Mouse (Mus musculus): ENCODE results near the gene Mical3. TPM values are rescaled to one million over a fixed set of nuclear protein-coding genes. Genes with fewer than 3 reads are reported as not detected.

The Mical3 gene
- total RNA-seq, 1 experiment = 30.0 TPM

- no peaks in the 10 kb centered on the region for H3K36me3 ChIP-seq (ENCODE audit: control insufficient read depth, insufficient read depth, low read length, poor library complexity, severe bottlenecking)
- no peak overlapping the region for H3K9ac ChIP-seq (ENCODE audit: insufficient read depth, low read depth, low read length, poor library complexity, severe bottlenecking)
- H3K4me1 ChIP-seq (ENCODE audit: control insufficient read depth in 2 of 2, insufficient read depth in 2 of 2, low read length in 2 of 2, poor library complexity in 1 of 2) = peaks cover 7 to 16% of the 10 kb centered on the region in 2 experiments; a peak in 3 of 4 replicates
- no peak overlapping the region for H3K27ac ChIP-seq (ENCODE audit: insufficient read depth, low read depth, low read length, poor library complexity, severe bottlenecking)
- no peak overlapping the region for H3K4me3 ChIP-seq (ENCODE audit: insufficient read depth in 1 of 2, low read depth in 1 of 2, low read length in 2 of 2, poor library complexity in 1 of 2, severe bottlenecking in 1 of 2)
- TF ChIP-seq CHD2 (IDR thresholded peaks at IDR 0.05; ENCODE audit: low read depth, low read length) (no peak), ZC3H11A (IDR thresholded peaks at IDR 0.05; ENCODE audit: borderline replicate concordance, low read depth, low read length) (no peak), MAFK (IDR thresholded peaks at IDR 0.05; ENCODE audit: insufficient read depth, low read depth, low read length) (no peak), HCFC1 (IDR thresholded peaks at IDR 0.05; ENCODE audit: borderline replicate concordance, insufficient read depth, low read length) (no peak), ZNF384 (IDR thresholded peaks at IDR 0.05; ENCODE audit: low read depth, low read length) (no peak)
- in situ Hi-C loops (cut with MboI; ENCODE audit: low sequenced_read_pairs in 2 of 2, unreplicated experiment in 2 of 2) = no loop called here
- H3K9me3 ChIP-seq (ENCODE audit: control insufficient read depth, insufficient read depth, low read depth, low read length) = no peaks in the 10 kb centered on the region
- no peak for DNase-seq (ENCODE audit: low read depth, low spot score)
Measured at GRCm38 (mm10) chr6:121176731-121177098, 45.9 kb upstream of the Mical3 start.

GRCm38 (mm10) chr6:121176011-121176730 is 45.4 kb upstream of the Mical3 start:
- DNase-seq (ENCODE audit: low read depth, low spot score) = no peak
- H3K4me3 ChIP-seq (ENCODE audit: insufficient read depth in 1 of 2, low read depth in 1 of 2, low read length in 2 of 2, poor library complexity in 1 of 2, severe bottlenecking in 1 of 2) = no peak overlapping the region
- H3K27ac ChIP-seq (ENCODE audit: insufficient read depth, low read depth, low read length, poor library complexity, severe bottlenecking) = no peak overlapping the region
- no peaks in the 10 kb centered on the region for H3K9me3 ChIP-seq (ENCODE audit: control insufficient read depth, insufficient read depth, low read depth, low read length)
- no peak overlapping the region for H3K9ac ChIP-seq (ENCODE audit: insufficient read depth, low read depth, low read length, poor library complexity, severe bottlenecking)
- peaks cover 7 to 16% of the 10 kb centered on the region in 2 experiments; a peak in 3 of 4 replicates for H3K4me1 ChIP-seq (ENCODE audit: control insufficient read depth in 2 of 2, insufficient read depth in 2 of 2, low read length in 2 of 2, poor library complexity in 1 of 2)
- no peaks in the 10 kb centered on the region for H3K36me3 ChIP-seq (ENCODE audit: control insufficient read depth, insufficient read depth, low read length, poor library complexity, severe bottlenecking)
- in situ Hi-C loops (cut with MboI; ENCODE audit: low sequenced_read_pairs in 2 of 2, unreplicated experiment in 2 of 2) = no loop called here
- no peak for TF ChIP-seq ZC3H11A (IDR thresholded peaks at IDR 0.05; ENCODE audit: borderline replicate concordance, low read depth, low read length)
- no peak for TF ChIP-seq ZNF384 (IDR thresholded peaks at IDR 0.05; ENCODE audit: low read depth, low read length)
- no peak for TF ChIP-seq CHD2 (IDR thresholded peaks at IDR 0.05; ENCODE audit: low read depth, low read length)
- no peak for TF ChIP-seq MAFK (IDR thresholded peaks at IDR 0.05; ENCODE audit: insufficient read depth, low read depth, low read length)
- TF ChIP-seq HCFC1 (IDR thresholded peaks at IDR 0.05; ENCODE audit: borderline replicate concordance, insufficient read depth, low read length) = no peak

- no peak for TF ChIP-seq ZNF384 (IDR thresholded peaks at IDR 0.05; ENCODE audit: low read depth, low read length)
- Histone ChIP-seq H3K9ac (ENCODE audit: insufficient read depth, low read depth, low read length, poor library complexity, severe bottlenecking) (no peak overlapping the region), H3K36me3 (ENCODE audit: control insufficient read depth, insufficient read depth, low read length, poor library complexity, severe bottlenecking) (no peaks in the 10 kb centered on the region), H3K27ac (ENCODE audit: insufficient read depth, low read depth, low read length, poor library complexity, severe bottlenecking) (no peak overlapping the region), H3K4me1 (ENCODE audit: control insufficient read depth in 2 of 2, insufficient read depth in 2 of 2, low read length in 2 of 2, poor library complexity in 1 of 2) (peaks cover 7 to 16% of the 10 kb centered on the region in 2 experiments; a peak in 3 of 4 replicates), H3K4me3 (ENCODE audit: insufficient read depth in 1 of 2, low read depth in 1 of 2, low read length in 2 of 2, poor library complexity in 1 of 2, severe bottlenecking in 1 of 2) (no peak overlapping the region), H3K9me3 (ENCODE audit: control insufficient read depth, insufficient read depth, low read depth, low read length) (no peaks in the 10 kb centered on the region)
- no peak for DNase-seq (ENCODE audit: low read depth, low spot score)
- in situ Hi-C loops (cut with MboI; ENCODE audit: low sequenced_read_pairs in 2 of 2, unreplicated experiment in 2 of 2) = no loop called here
Measured at GRCm38 (mm10) chr6:121174761-121175160, 44.0 kb upstream of the Mical3 start.

GRCm38 (mm10) chr6:121173471-121173870 is 42.7 kb upstream of the Mical3 start:
- DNase-seq (ENCODE audit: low read depth, low spot score) = no peak
- no peak overlapping the region for H3K4me3 ChIP-seq (ENCODE audit: insufficient read depth in 1 of 2, low read depth in 1 of 2, low read length in 2 of 2, poor library complexity in 1 of 2, severe bottlenecking in 1 of 2)
- H3K27ac ChIP-seq (ENCODE audit: insufficient read depth, low read depth, low read length, poor library complexity, severe bottlenecking) = no peak overlapping the region
- no peaks in the 10 kb centered on the region for H3K36me3 ChIP-seq (ENCODE audit: control insufficient read depth, insufficient read depth, low read length, poor library complexity, severe bottlenecking)
- H3K9ac ChIP-seq (ENCODE audit: insufficient read depth, low read depth, low read length, poor library complexity, severe bottlenecking) = no peak overlapping the region
- H3K9me3 ChIP-seq (ENCODE audit: control insufficient read depth, insufficient read depth, low read depth, low read length) = no peaks in the 10 kb centered on the region
- no peak for TF ChIP-seq MAFK (IDR thresholded peaks at IDR 0.05; ENCODE audit: insufficient read depth, low read depth, low read length)
- no peak for TF ChIP-seq CHD2 (IDR thresholded peaks at IDR 0.05; ENCODE audit: low read depth, low read length)
- no peak for TF ChIP-seq ZNF384 (IDR thresholded peaks at IDR 0.05; ENCODE audit: low read depth, low read length)
- TF ChIP-seq HCFC1 (IDR thresholded peaks at IDR 0.05; ENCODE audit: borderline replicate concordance, insufficient read depth, low read length) = no peak
- TF ChIP-seq ZC3H11A (IDR thresholded peaks at IDR 0.05; ENCODE audit: borderline replicate concordance, low read depth, low read length) = no peak
- in situ Hi-C loops (cut with MboI; ENCODE audit: low sequenced_read_pairs in 2 of 2, unreplicated experiment in 2 of 2) = no loop called here
- H3K4me1 ChIP-seq (ENCODE audit: control insufficient read depth in 2 of 2, insufficient read depth in 2 of 2, low read length in 2 of 2, poor library complexity in 1 of 2) = peaks cover 7 to 16% of the 10 kb centered on the region in 2 experiments; a peak in 3 of 4 replicates

- DNase-seq (ENCODE audit: low read depth, low spot score) = no peak
- H3K4me1 ChIP-seq (ENCODE audit: control insufficient read depth in 2 of 2, insufficient read depth in 2 of 2, low read length in 2 of 2, poor library complexity in 1 of 2) = peaks cover 2 to 5% of the 10 kb centered on the region in 2 experiments; a peak in 2 of 4 replicates
- TF ChIP-seq MAFK (IDR thresholded peaks at IDR 0.05; ENCODE audit: insufficient read depth, low read depth, low read length) = no peak
- no peak for TF ChIP-seq ZNF384 (IDR thresholded peaks at IDR 0.05; ENCODE audit: low read depth, low read length)
- no peak for TF ChIP-seq ZC3H11A (IDR thresholded peaks at IDR 0.05; ENCODE audit: borderline replicate concordance, low read depth, low read length)
- TF ChIP-seq CHD2 (IDR thresholded peaks at IDR 0.05; ENCODE audit: low read depth, low read length) = no peak
- TF ChIP-seq HCFC1 (IDR thresholded peaks at IDR 0.05; ENCODE audit: borderline replicate concordance, insufficient read depth, low read length) = no peak
- H3K36me3 ChIP-seq (ENCODE audit: control insufficient read depth, insufficient read depth, low read length, poor library complexity, severe bottlenecking) = no peaks in the 10 kb centered on the region
- H3K27ac ChIP-seq (ENCODE audit: insufficient read depth, low read depth, low read length, poor library complexity, severe bottlenecking) = no peak overlapping the region
- no peak overlapping the region for H3K4me3 ChIP-seq (ENCODE audit: insufficient read depth in 1 of 2, low read depth in 1 of 2, low read length in 2 of 2, poor library complexity in 1 of 2, severe bottlenecking in 1 of 2)
- H3K9ac ChIP-seq (ENCODE audit: insufficient read depth, low read depth, low read length, poor library complexity, severe bottlenecking) = no peak overlapping the region
- in situ Hi-C loops (cut with MboI; ENCODE audit: low sequenced_read_pairs in 2 of 2, unreplicated experiment in 2 of 2) = no loop called here
- H3K9me3 ChIP-seq (ENCODE audit: control insufficient read depth, insufficient read depth, low read depth, low read length) = no peaks in the 10 kb centered on the region
Measured at GRCm38 (mm10) chr6:121171102-121171501, 40.3 kb upstream of the Mical3 start.

All from ES-E14 (cell line).